Mouse (Mus musculus) brain, embryonic 18.5 days (tissue): ENCODE measurements around the gene Sema6b.
"Not testable (repeated sequence)": the region's sequence is repeated elsewhere in the genome, so short reads cannot be mapped to it uniquely, and the experiment has no call there.

ENCODE experiments used
- DNase-seq: peaks from one replicate; pipeline ENCODE4 v3.0.0-alpha.2; 2012; ENCODE audit warnings: low read depth, low spot score

Sema6b gene

GRCm38 (mm10) chr17:56092312-56092711 lies 47.8 kb downstream of the Sema6b start:
- DNase-seq: no peak

GRCm38 (mm10) chr17:56080781-56081585 lies 59.2 kb downstream of the Sema6b start:
- peak; percentile 74 for DNase-seq

- no peak for DNase-seq
Observed at GRCm38 (mm10) chr17:56079921-56080320, 60.2 kb downstream of the Sema6b start.

- DNase-seq: peak; percentile 99
Observed at GRCm38 (mm10) chr17:56078880-56079795, 61.0 kb downstream of the Sema6b start, which contains the start of gene Hdgfl2. TSS of gene Hdgfl2 (plus strand) at chr17:56079634.

GRCm38 (mm10) chr17:56078361-56078760 lies 61.8 kb downstream of the Sema6b start:
- not testable (repeated sequence) for DNase-seq

GRCm38 (mm10) chr17:56077523-56077922 lies 62.6 kb downstream of the Sema6b start:
- no peak for DNase-seq

GRCm38 (mm10) chr17:56074827-56075208 lies 65.3 kb downstream of the Sema6b start, which contains the start of gene Ubxn6:
TSS of gene Ubxn6 (minus strand) at chr17:56075028.
- peak; percentile 87 for DNase-seq

GRCm38 (mm10) chr17:56074097-56074826 lies 65.9 kb downstream of the Sema6b start:
- no peak for DNase-seq
